Mouse (Mus musculus) testis, postnatal 10 days (tissue): ENCODE data around the gene Bhlhe40.

ENCODE experiments used
- DNase-seq: peaks from one replicate; pipeline ENCODE4 v3.0.0; 2021; ENCODE audit warnings: low spot score

Bhlhe40 gene

GRCm38 (mm10) chr6:108663241-108664194, 3.1 kb downstream of the Bhlhe40 start:
- DNase-seq, result no peak

GRCm38 (mm10) chr6:108664533-108665150, 4.2 kb downstream of the Bhlhe40 start:
- DNase-seq, result no peak

GRCm38 (mm10) chr6:108665587-108665986, 5.2 kb downstream of the Bhlhe40 start:
- no peak for DNase-seq

GRCm38 (mm10) chr6:108666648-108667488, 6.4 kb downstream of the Bhlhe40 start:
- DNase-seq, result no peak

GRCm38 (mm10) chr6:108667599-108668021, 7.2 kb downstream of the Bhlhe40 start:
- DNase-seq, result no peak

GRCm38 (mm10) chr6:108668321-108668786, 7.9 kb downstream of the Bhlhe40 start:
- peak; percentile 78 for DNase-seq

- no peak for DNase-seq
These were observed 9.8 kb downstream of the Bhlhe40 start for GRCm38 (mm10) chr6:108670276-108670675.

GRCm38 (mm10) chr6:108670821-108671220, 10.4 kb downstream of the Bhlhe40 start:
- DNase-seq, result no peak

GRCm38 (mm10) chr6:108672094-108672493, 11.7 kb downstream of the Bhlhe40 start:
- no peak for DNase-seq

GRCm38 (mm10) chr6:108674221-108674620, 13.8 kb downstream of the Bhlhe40 start:
- no peak for DNase-seq

- DNase-seq, result no peak
These were observed 16.4 kb downstream of the Bhlhe40 start for GRCm38 (mm10) chr6:108676783-108677340.

- no peak for DNase-seq
These were observed 17.3 kb downstream of the Bhlhe40 start for GRCm38 (mm10) chr6:108677697-108678096.

- no peak for DNase-seq
These were observed 17.8 kb downstream of the Bhlhe40 start for GRCm38 (mm10) chr6:108678227-108678626.

GRCm38 (mm10) chr6:108680503-108680902, 20.1 kb downstream of the Bhlhe40 start:
- no peak for DNase-seq

GRCm38 (mm10) chr6:108681084-108681483, 20.7 kb downstream of the Bhlhe40 start:
- DNase-seq, result no peak

- no peak for DNase-seq
These were observed 22.7 kb downstream of the Bhlhe40 start for GRCm38 (mm10) chr6:108683140-108683539.

- DNase-seq, result no peak
These were observed 24.0 kb downstream of the Bhlhe40 start for GRCm38 (mm10) chr6:108684430-108684829.

GRCm38 (mm10) chr6:108685758-108686355, 25.4 kb downstream of the Bhlhe40 start:
- no peak for DNase-seq

- no peak for DNase-seq
These were observed 26.5 kb downstream of the Bhlhe40 start for GRCm38 (mm10) chr6:108686930-108687329.

GRCm38 (mm10) chr6:108688344-108688743, 27.9 kb downstream of the Bhlhe40 start:
- DNase-seq, result no peak

GRCm38 (mm10) chr6:108692986-108693385, 32.6 kb downstream of the Bhlhe40 start:
- no peak for DNase-seq
